Mouse (Mus musculus) left cerebral cortex, adult 11 months (tissue): ENCODE results near the gene Mrps7.
A peak's percentile ranks its signal among the peaks of the same experiment; 100 is the strongest.
"Not testable (repeated sequence)": the region's sequence is repeated elsewhere in the genome, so short reads cannot be mapped to it uniquely, and the experiment has no call there.

Experiments used
- DNase-seq: peaks from one replicate; pipeline ENCODE4 v3.0.0; 2022; ENCODE audit warnings: low spot score

Gene Mrps7

DNA sequence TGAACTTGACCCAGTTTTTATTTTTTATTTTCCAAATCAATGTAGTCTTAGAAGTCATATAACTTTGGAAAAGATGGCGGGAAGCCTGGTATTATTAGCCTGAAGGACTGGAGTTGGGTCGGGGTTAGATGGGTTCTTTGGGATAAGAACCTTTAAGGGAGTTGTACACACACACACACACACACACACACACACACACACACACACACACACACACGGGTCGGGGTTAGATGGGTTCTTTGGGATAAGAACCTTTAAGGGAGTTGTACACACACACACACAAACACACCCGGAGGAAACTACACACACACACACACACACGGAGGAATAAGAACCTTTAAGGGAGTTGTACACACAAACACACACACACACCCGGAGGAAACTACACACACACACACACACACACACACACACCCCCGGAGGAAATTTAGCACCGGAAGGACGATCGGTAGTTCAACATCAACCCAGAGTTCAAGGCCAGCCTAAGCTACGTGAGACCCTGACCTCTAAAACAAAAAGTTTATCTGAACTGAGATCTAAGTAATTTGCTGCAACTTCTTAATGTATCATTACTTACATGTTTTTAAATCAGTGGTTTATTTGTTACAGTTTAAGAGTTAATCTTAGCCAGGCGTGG is 24.9 kb downstream of the Mrps7 start:
- DNase-seq: no peak

DNA sequence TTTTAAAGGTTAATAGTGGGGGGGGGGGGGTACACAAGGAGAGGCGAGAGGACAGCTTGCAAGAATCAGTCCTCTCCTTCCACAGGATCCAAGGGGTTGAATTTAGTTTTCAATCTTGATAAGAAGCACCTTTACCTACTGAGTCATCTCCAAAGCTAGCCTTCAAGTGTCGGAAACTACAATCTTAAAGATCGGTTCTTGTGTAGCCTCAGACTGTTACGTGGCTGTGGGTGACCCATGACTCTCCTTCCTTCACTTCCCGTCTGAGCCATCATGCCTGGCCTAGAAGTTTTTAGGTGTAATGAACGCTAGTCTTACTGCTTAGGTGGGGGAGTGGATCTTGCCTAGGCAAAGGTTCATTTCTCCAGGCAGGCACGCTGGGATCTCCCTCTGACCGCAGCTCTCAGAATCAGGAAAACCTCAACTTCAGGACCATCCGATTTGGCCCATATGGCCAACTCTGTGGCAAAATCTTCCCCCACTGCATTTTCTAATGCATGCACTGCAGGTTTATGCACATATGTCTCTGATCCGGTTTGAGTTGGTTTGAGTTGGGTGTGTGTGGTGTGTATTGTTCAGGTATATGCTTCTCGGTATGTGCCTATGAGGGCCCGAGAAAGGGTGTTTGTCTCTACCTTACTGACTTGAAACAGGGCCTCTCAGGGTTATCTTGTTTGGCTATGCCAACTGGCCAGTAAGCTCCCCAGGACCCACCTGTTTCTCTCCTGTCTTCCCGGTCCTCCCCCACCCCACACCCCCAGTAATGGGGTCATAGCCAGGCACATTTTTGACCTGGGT is 26.2 kb downstream of the Mrps7 start:
- DNase-seq: no peak

DNA sequence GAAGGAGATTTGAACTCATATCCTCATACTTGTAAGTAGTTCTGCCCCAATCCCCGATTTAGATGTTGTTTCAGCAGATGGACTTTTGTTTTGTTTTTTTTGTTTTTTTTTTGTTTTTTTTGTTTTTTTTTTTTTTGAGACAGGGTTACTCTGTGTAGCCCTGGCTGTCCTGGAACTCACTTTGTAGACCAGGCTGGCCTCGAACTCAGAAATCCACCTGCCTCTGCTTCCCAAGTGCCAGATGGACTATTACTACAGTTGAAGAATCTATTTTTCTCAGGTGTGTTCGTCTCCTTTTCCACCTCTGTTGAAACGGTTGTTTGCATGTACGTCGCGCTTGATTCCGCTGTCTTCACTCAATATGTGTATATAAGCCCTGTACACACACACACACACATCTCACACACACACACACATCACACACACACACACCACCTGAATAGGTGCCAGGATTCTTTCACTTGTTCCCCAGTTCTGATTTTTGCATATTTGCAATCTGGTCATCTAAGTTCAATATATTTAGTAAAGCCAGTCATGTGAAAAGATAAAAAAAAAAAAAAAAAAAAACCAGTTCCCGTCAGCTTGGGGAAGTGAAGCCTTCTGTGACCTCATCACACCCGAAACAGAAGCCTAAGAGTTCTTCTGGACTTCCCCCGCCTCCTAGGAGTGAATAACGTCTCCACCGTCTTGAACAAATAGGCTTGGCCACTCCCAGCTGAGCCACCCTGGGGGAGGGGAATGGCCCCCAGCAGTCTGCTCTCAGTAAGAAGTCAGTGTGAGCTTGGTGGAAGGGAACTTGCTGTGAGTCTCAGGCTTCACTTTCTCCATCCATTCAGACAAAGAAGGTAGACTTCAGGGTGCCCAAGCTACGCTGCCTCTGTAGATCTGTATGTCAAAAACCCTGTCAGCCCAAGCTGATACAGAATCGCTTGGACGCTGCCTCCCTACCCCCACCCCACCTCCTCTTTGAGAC is 27.1 kb downstream of the Mrps7 start:
- no peak for DNase-seq

DNA sequence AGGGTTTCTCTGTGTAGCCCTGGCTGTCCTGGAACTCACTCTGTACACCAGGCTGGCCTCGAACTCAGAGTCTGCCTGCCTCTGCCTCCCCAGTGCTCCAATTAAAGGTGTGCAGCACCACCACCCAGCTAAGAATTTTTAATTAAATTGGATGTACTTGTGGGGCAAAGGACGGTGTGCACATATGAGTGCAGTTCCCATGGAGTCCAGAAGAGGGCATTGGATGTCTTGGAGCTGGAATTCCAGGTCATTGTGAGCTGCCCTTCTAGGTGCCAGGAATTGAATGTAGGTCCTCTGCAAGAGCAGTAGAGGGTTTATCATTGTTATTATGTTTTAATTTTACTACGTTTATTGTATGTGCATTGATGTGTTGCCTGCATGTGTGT is 27.8 kb downstream of the Mrps7 start:
- no peak for DNase-seq

DNA sequence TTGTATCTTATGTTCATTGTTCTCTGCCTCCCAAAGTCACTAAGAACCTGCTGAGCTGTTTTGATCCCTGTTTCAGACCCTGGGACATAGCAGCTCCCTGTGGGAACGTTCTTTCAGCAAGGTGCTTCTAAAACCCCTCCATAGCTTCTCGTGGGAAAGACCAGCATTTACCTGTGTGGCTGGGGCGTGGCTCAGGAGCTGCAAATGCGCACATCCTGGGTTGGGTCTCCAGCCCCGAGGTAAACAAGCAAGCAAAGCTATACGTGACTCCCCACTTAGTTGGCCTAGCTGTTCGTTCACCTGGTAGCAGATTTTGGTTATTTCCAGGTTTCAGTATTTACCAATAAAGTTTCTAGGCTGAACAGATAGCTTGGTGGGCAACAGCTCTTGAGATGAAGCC is 28.5 kb downstream of the Mrps7 start:
- DNase-seq: no peak

DNA sequence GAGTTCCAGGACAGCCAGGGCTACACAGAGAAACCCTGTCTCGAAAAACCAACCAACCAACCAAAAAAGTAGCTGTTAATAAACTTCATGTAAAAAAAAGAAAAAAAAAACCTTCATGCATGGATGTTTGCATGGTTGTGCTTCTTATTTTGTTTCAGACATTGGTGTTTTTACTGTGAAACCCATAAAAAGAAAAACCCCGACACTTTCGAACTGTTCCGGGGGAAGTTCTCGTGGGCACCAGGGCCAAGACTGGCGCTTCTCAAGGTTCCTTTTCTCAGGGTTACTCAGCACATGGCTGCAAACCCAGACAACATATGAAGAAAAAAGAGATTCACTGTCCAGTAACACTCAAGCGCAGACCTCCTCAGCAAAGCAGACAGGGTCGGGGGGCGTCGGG is 29.1 kb downstream of the Mrps7 start:
- no peak for DNase-seq

DNA sequence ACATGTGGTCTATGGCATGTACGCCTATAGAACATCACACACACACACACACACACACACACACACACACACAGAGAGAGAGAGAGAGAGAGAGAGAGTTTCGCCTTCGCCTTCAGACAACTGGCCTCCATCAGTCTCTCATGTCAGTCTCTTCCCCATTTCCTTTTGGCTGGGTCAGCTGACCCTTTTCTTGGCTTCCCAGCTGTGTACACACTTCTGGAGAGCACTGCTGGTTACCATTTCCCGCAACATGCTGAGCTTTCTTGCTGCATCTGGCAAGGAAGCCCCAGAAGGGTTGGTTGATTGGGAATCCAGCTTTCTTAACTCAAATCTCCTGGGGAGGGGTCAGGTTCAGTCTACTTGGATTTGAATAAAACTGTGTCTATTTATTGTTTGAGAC is 30.4 kb downstream of the Mrps7 start:
- DNase-seq: no peak

DNA sequence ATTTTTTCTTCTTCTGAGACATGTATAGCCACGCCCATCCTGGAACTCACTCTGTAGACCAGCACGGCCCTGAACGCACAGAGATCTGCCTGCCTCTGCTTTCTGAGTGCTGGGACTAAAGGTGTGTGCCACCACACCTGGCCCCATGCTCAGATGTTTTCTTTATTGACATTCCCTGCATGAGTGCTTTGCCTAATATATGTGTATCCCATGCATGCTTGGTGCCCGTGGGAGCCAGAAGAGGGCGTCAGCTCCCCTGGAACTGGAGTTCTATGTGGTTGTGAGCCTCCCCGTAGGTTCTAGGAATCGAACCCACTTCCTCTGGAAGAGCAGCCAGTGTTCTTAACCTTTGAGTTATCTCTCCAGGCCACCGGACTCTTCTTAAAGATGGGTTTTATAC is 31.3 kb downstream of the Mrps7 start:
- DNase-seq: no peak

DNA sequence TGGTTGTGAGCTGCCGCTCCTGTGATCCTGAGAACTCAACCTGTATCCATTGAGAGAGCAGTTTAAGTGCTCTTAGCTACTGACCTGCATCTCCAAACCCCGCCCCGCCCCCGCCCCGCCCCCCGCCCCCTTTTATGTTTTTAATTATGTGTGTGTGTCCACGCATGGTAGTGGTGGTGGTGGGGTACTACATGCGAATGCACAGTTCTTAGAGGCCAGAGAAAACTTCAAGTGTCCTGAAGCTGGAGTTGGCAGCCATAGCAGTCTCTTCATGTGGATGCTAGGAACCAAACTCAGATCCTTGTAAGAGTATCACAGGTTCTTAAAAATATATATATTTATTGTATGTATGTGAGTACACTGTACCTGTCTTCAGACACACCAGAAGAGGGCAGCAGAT is 31.8 kb downstream of the Mrps7 start:
- DNase-seq: no peak

DNA sequence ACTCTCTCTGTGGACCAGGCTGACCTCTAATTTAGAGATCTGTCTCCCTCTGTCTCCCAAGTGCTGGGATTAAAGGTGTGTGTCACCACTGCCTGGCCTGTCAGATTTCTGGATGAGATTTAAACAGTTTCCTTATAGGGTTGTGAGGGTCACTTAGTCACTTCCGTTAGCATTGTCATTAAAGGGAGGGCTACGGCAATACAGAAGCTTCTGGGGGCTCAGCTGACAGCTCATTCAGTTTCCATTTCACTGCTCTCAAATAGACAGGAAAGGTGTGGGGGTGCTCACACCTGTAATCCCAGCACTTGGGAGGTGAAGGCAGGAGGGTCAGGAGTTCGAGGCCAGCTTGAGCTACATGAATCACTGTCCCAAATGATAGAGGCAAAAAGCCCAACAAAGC is 33.2 kb downstream of the Mrps7 start:
- no peak for DNase-seq

DNA sequence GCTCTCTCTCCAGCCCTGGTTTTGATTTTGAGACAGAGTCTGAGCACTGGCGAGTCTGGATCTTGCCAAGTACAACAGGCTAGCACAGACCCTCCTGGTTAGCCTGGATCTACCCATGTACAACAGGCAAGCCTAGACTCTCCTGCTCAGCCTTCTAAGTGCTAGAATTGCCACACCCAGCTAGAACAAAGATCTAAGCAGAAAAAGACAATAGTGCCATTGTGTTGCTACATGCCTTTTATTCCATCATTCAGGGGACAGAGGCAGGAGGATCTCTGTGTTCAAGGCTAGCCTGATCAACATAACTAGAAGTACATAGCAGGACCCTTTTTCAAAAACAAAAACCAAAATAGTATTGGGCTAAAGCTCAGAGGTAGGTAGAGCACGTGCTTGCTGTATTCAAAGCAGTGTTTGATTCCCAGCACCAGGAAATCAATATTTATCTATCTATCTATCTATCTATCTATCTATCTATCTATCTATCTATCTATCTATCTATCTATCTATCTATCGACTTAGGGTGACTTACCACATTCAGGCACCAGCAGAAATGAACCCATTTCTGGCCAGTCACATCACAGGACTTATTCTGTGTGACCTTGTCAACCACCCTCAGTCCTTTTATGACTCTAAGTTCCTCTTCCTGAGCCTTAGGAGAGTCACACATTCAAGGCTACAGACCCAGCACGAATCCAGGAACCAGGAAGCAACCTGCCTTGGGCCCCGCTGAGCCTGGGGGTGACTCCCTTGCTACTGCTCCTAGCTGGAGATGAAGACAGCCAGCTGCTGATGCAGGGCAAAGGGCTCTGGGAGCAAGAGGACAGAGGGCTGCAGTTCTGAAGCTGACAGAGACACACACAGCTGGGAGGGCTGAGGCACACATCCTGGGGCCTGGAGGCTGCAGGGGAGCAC is 35.0 kb downstream of the Mrps7 start:
- no peak for DNase-seq

DNA sequence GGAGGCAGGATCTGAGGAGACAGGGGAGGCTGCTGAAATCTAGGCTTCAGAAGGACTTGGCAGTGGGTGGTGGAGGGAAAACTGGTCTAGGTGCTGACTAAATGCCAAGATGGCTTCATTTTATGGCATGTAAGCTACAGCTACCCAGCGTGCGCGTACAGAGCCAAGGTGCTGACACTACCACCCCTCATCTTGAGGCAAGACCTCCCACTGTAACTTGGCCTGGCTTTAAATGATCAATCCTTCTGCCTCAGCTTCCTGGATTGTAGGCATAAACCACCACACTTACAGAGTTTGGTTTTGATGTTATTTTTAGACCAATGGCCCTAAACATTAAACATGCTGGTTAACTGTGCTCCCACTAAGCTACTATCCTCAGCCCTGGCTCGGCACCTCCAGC is 35.8 kb downstream of the Mrps7 start:
- no peak for DNase-seq

DNA sequence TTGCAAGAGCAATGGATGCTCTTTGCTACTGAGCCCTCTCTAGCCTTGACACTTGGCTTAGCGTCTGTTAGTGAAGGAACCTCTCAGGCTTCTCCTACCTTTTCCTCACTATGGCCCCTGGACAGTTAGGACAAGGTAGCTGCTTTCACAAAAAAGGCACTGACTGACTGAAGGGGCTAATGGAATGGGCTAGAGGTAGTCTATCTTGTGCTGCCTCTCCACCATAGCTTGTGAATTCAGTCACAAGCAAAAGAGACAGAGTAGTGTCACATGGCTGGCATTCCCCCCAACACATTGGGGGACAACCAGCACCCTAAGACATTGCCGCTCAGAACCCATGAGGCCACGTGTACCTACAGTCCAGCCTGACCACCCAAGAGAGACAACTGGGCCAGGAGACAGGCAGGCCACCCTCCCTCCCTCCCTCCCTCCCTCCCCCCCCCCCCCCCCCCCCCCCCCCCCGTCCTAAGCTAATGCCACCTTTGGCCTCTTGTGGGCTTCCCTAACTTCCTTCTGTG is 36.6 kb downstream of the Mrps7 start:
- no peak for DNase-seq

DNA sequence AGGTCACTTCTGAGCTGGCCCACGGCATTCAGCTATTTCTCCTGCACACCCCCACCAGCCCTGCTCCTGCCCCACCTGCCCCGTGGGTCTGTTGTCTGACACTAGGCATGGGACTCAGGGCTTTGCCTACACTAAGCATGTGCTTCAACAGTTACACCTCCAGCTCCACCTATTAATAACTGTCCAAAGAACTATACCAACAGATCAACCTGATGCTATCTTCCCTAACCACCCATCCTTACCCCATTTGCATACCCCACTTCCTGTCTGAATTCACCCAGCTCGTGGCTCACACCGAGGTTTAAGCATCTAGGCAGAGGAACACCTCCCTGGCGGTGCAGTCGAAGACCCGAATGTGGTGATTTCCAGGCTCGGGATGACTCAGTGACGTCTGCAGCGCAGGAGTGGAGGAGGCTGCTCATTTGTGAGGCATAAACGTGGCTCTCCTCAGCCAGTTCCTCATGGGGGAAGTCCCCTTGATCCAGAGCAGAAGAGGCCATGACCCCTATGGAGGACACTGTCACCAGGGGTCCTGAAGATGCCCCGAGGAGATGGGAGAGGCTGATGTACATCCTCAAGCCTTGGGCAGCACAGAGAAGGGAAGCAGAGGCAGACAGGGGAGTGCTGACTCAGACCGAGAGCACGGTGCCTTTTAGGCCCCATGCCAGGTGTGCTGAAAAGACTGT is 37.4 kb downstream of the Mrps7 start:
- no peak for DNase-seq

DNA sequence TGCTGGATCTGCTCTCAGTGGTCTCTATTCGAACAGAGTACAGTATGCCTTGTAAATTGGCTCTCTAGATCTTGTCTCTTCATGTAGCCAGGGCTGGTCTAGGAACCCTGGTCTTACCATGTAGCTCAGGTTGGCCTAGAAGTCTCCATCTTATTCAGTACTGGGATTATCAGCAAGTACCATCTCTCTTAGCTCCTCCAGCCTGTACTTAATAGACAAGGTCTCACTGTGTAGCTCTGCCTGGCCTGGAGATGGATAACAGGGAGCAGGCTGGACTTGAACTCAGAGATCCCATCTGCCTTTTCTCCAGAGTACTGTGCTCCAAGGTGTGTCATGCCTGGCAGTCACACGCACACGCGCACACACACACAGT is 37.9 kb downstream of the Mrps7 start:
- DNase-seq: no peak

DNA sequence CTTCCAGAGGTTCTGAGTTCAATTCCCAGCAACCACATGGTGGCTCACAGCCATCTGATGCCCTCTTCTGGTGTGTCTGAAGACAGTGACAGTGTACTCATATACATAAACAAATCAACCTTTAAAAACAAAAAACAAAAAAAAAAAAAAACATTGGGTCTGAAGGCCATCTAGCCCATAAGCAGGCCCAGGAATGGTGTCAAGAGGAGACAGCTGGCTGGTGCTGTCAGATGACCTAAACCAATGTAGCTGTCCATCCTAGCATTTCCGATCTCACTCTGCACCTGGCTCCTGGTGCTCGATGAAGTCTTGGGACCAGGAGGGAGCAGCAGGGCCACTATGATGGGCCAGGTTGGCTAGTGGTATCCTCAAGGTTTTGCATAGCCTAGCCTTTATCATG is 39.0 kb downstream of the Mrps7 start:
- no peak for DNase-seq

DNA sequence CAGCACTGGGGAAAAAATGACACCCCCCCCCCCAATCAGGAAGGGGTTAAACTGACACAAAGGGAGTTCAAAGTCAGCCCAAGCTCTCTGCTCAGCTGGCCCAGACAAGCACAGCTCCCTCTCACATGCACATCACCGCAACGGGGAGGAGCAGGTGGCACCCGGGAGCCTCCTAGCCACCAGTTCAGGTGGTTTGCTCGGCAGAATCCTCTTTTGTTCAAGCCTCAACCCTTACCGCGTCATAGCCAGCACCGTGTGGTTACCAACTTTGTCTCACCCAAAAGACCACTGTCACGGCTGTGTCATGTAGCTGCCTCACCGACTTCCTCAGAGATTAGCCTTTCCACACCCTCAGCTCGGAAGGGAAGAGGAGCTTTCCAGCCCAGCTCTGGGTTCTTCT is 39.5 kb downstream of the Mrps7 start:
- DNase-seq: no peak

DNA sequence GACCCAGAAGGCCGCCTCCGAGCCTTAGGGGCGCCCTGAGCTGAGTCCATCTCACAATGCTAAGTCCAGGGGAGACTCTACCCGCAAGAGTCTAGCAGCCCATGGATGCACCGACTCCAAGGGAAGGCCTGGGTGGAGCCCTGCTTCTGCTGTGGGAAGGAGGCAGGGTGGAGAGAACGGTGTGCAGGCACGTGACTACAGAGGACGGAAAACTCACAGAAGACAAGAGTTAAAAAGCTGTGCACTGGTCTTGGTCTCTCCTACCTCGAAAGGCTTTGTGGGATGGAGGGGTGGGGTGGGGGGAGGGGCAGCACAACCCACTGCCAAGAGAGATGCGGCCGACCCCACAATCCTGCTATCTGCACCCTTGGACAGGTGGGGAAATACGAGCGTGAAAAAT is 40.6 kb downstream of the Mrps7 start:
- DNase-seq: no peak

DNA sequence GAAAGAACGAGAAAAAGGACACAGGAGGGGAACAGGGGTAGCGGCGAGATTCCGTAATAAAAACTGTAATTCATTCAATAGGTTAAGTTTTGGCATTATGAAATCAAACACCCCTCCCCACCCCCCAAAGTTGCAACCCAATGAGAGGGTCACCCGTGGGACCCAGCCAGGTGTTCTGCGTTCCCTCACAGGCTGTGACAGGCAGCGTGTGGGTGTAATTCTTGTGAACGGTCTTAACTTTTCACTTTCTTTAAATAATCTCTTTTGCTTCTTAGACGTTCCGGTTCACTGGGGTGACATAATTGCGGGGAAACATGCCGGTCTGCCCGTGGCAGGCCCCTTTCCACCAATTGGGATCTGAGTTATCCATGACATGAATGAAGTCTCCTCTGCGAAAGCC is 41.8 kb downstream of the Mrps7 start:
- DNase-seq: not testable (repeated sequence)

DNA sequence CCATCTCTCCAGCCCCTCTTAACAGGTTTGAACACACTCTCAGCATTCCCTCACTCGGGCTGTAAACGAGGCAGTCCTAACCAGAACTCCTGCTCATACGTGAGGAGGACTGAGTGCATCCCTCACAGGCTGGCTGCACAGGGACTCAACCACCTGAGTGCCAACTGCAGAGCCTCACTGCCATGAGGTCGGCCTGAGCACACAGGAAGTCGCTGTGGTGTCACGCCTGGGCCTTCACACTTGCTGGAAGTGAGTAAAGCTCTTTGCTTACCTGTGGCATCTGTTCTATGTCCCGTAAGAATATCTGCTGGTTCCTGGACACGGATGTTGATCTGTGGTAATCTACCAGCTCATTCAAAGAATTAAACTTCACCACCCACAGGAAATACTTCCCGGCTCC is 42.7 kb downstream of the Mrps7 start:
- DNase-seq: no peak

DNA sequence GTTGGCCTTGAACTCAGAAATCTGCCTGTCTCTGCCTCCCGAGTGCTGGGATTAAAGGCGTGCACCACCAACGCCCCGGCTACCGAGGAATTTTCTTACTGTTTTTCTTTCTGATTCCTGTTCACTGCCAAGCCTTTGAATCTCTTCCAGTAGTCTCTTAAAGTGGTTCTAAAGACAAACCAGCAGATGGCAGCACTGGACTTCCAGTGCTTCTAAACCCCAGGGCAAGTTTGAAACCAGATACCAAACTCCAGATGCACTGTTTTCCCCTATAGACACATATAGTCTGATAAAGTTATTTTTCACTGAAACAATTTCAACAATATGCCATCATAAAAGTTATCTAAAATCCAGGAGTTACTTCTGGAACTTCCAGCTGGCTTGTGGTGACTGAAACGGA is 43.7 kb downstream of the Mrps7 start:
- DNase-seq: peak; percentile 65
